Mouse (Mus musculus) brain, adult 2 months (tissue): ENCODE measurements at regions not wholly inside any gene's neighbourhood (a gene's known extent, or its start where the extent isn't known, plus 50 kb on each side); places are given as distances from the start of the nearest gene placed in this dataset.
A peak's percentile ranks its signal among the peaks of the same experiment; 100 is the strongest.

Experiments used
- DNase-seq: peaks from one replicate; pipeline ENCODE4 v3.0.0; 2011; ENCODE audit warnings: low read depth, low spot score

- peak; percentile 65 for DNase-seq
These were observed 284.8 kb upstream of the Kif2b start for GRCm38 (mm10) chr11:91862138-91862537.

GRCm38 (mm10) chr11:91856473-91856872 is 279.1 kb upstream of the Kif2b start:
- peak; percentile 30 for DNase-seq

GRCm38 (mm10) chr11:91831113-91831512 is 253.8 kb upstream of the Kif2b start:
- no peak for DNase-seq

- DNase-seq: peak; percentile 77
These were observed 243.5 kb upstream of the Kif2b start for GRCm38 (mm10) chr11:91820826-91821225.
